Mouse (Mus musculus): ENCODE results near the gene Atrnl1. TPM values are rescaled to one million over a fixed set of nuclear protein-coding genes. Genes with fewer than 3 reads are reported as not detected.
A peak's percentile ranks its signal among the peaks of the same experiment; 100 is the strongest.

Atrnl1 gene
- polyA plus RNA-seq, 1 experiment from 2014 or later, result 11.0 TPM

GRCm38 (mm10) chr19:57737475-57737874, 126.6 kb downstream of the Atrnl1 start:
- 93% methylated on average over 3 of the region's 3 CpGs for WGBS
- peaks cover 17% of the 10 kb centered on the region for H3K36me3 ChIP-seq
- H3K4me3 ChIP-seq, result no peak overlapping the region
- no peak overlapping the region for H3K4me2 ChIP-seq (replicated peaks)
- no peak overlapping the region for H3K27ac ChIP-seq
- no peak for ATAC-seq (ENCODE audit: low FRiP score, low read depth)
- no peaks in the 10 kb centered on the region for H3K4me1 ChIP-seq
- no peak overlapping the region for H3K9ac ChIP-seq
- no peaks in the 10 kb centered on the region for H3K9me3 ChIP-seq
- H3K27me3 ChIP-seq (replicated peaks), result no peaks in the 10 kb centered on the region

- H3K4me3 ChIP-seq, result no peak overlapping the region
- H3K36me3 ChIP-seq, result no peaks in the 10 kb centered on the region
- H3K9me3 ChIP-seq, result no peaks in the 10 kb centered on the region
- WGBS, result 72% methylated on average over 9 of the region's 9 CpGs
- H3K4me1 ChIP-seq, result no peaks in the 10 kb centered on the region
- ATAC-seq (ENCODE audit: low FRiP score, low read depth), result no peak
- H3K4me2 ChIP-seq (replicated peaks), result no peak overlapping the region
- H3K9ac ChIP-seq, result no peak overlapping the region
- no peak overlapping the region for H3K27ac ChIP-seq
- no peaks in the 10 kb centered on the region for H3K27me3 ChIP-seq (replicated peaks)
These were observed 134.7 kb downstream of the Atrnl1 start for GRCm38 (mm10) chr19:57745579-57745978.

GRCm38 (mm10) chr19:57746553-57746952, 135.7 kb downstream of the Atrnl1 start:
- Histone ChIP-seq H3K4me1 (no peaks in the 10 kb centered on the region), H3K27ac (no peak overlapping the region), H3K4me2 (replicated peaks) (no peak overlapping the region), H3K9me3 (no peaks in the 10 kb centered on the region), H3K9ac (no peak overlapping the region), H3K27me3 (replicated peaks) (no peaks in the 10 kb centered on the region), H3K36me3 (no peaks in the 10 kb centered on the region), H3K4me3 (no peak overlapping the region)
- WGBS, result 87% methylated on average over 11 of the region's 11 CpGs
- ATAC-seq (ENCODE audit: low FRiP score, low read depth), result no peak

- 94% methylated on average over 14 of the region's 14 CpGs for WGBS
- Histone ChIP-seq H3K9ac (no peak overlapping the region), H3K27me3 (replicated peaks) (no peaks in the 10 kb centered on the region), H3K4me2 (replicated peaks) (no peak overlapping the region), H3K4me3 (no peak overlapping the region), H3K4me1 (no peaks in the 10 kb centered on the region), H3K27ac (no peak overlapping the region), H3K9me3 (no peaks in the 10 kb centered on the region), H3K36me3 (no peaks in the 10 kb centered on the region)
- ATAC-seq (ENCODE audit: low FRiP score, low read depth), result no peak
These were observed 141.4 kb downstream of the Atrnl1 start for GRCm38 (mm10) chr19:57752189-57752588.

GRCm38 (mm10) chr19:57762526-57762925, 151.7 kb downstream of the Atrnl1 start:
- Histone ChIP-seq H3K4me3 (no peak overlapping the region), H3K4me1 (no peaks in the 10 kb centered on the region), H3K36me3 (peaks cover 3% of the 10 kb centered on the region; the same call in 1 of the 2 replicates), H3K27ac (no peak overlapping the region), H3K9ac (no peak overlapping the region), H3K27me3 (replicated peaks) (no peaks in the 10 kb centered on the region), H3K9me3 (no peaks in the 10 kb centered on the region), H3K4me2 (replicated peaks) (no peak overlapping the region)
- WGBS, result 96% methylated on average over 2 of the region's 2 CpGs
- no peak for ATAC-seq (ENCODE audit: low FRiP score, low read depth)

GRCm38 (mm10) chr19:57764576-57765371, 153.9 kb downstream of the Atrnl1 start:
- 84% methylated on average over 16 of the region's 16 CpGs for WGBS
- H3K36me3 ChIP-seq, result peaks cover 3% of the 10 kb centered on the region; the same call in 1 of the 2 replicates
- H3K4me3 ChIP-seq, result no peak overlapping the region
- no peaks in the 10 kb centered on the region for H3K27me3 ChIP-seq (replicated peaks)
- ATAC-seq (ENCODE audit: low FRiP score, low read depth), result no peak
- H3K9ac ChIP-seq, result no peak overlapping the region
- H3K4me1 ChIP-seq, result no peaks in the 10 kb centered on the region
- H3K9me3 ChIP-seq, result no peaks in the 10 kb centered on the region
- H3K4me2 ChIP-seq (replicated peaks), result no peak overlapping the region
- H3K27ac ChIP-seq, result no peak overlapping the region

- no peak overlapping the region for H3K4me3 ChIP-seq
- 92% methylated on average over 2 of the region's 2 CpGs for WGBS
These were observed 156.2 kb downstream of the Atrnl1 start for GRCm38 (mm10) chr19:57767051-57767450.

GRCm38 (mm10) chr19:57768661-57769060, 157.8 kb downstream of the Atrnl1 start:
- Histone ChIP-seq H3K4me2 (replicated peaks) (no peak overlapping the region), H3K36me3 (no peaks in the 10 kb centered on the region), H3K4me3 (no peak overlapping the region), H3K9ac (no peak overlapping the region), H3K27me3 (replicated peaks) (no peaks in the 10 kb centered on the region), H3K4me1 (no peaks in the 10 kb centered on the region), H3K27ac (no peak overlapping the region), H3K9me3 (no peaks in the 10 kb centered on the region)
- ATAC-seq (ENCODE audit: low FRiP score, low read depth), result no peak
- WGBS, result 87% methylated on average over 11 of the region's 11 CpGs

More at GRCm38 (mm10) chr19:57767051-57767450, 156.2 kb downstream of the Atrnl1 start:
- Histone ChIP-seq H3K4me1 (no peaks in the 10 kb centered on the region), H3K9me3 (no peaks in the 10 kb centered on the region), H3K36me3 (peaks cover 3% of the 10 kb centered on the region; the same call in 1 of the 2 replicates), H3K4me2 (replicated peaks) (no peak overlapping the region), H3K27ac (no peak overlapping the region), H3K9ac (no peak overlapping the region), H3K27me3 (replicated peaks) (no peaks in the 10 kb centered on the region)
- ATAC-seq (ENCODE audit: low FRiP score, low read depth), result no peak

GRCm38 (mm10) chr19:57782366-57783089, 171.7 kb downstream of the Atrnl1 start:
- Histone ChIP-seq H3K4me1 (no peaks in the 10 kb centered on the region), H3K9ac (no peak overlapping the region), H3K27ac (no peak overlapping the region), H3K4me3 (no peak overlapping the region), H3K27me3 (replicated peaks) (no peaks in the 10 kb centered on the region), H3K4me2 (replicated peaks) (no peak overlapping the region), H3K9me3 (no peaks in the 10 kb centered on the region), H3K36me3 (no peaks in the 10 kb centered on the region; the same call in 1 of the 2 replicates)
- WGBS, result 95% methylated on average over 3 of the region's 3 CpGs
- no peak for ATAC-seq (ENCODE audit: low FRiP score, low read depth)

GRCm38 (mm10) chr19:57786699-57787098, 175.9 kb downstream of the Atrnl1 start:
- H3K4me2 ChIP-seq (replicated peaks), result no peak overlapping the region
- H3K9ac ChIP-seq, result no peak overlapping the region
- no peaks in the 10 kb centered on the region for H3K27me3 ChIP-seq (replicated peaks)
- H3K27ac ChIP-seq, result no peak overlapping the region
- no peaks in the 10 kb centered on the region for H3K9me3 ChIP-seq
- no peak overlapping the region for H3K4me3 ChIP-seq
- H3K36me3 ChIP-seq, result no peaks in the 10 kb centered on the region; the same call in 1 of the 2 replicates
- no peaks in the 10 kb centered on the region for H3K4me1 ChIP-seq
- ATAC-seq (ENCODE audit: low FRiP score, low read depth), result 0 out of 2 replicates have a peak, but pooled peaks have one; percentile 29
- WGBS, result 70% methylated on average over 5 of the region's 5 CpGs

GRCm38 (mm10) chr19:57802207-57802606, 191.4 kb downstream of the Atrnl1 start:
- no peak for ATAC-seq (ENCODE audit: low FRiP score, low read depth)
- H3K4me2 ChIP-seq (replicated peaks), result no peak overlapping the region
- no peak overlapping the region for H3K9ac ChIP-seq
- H3K27ac ChIP-seq, result no peak overlapping the region
- no peaks in the 10 kb centered on the region for H3K36me3 ChIP-seq
- H3K27me3 ChIP-seq (replicated peaks), result no peaks in the 10 kb centered on the region
- no peaks in the 10 kb centered on the region for H3K9me3 ChIP-seq
- H3K4me1 ChIP-seq, result no peaks in the 10 kb centered on the region
- 81% methylated on average over 9 of the region's 9 CpGs for WGBS
- H3K4me3 ChIP-seq, result no peak overlapping the region

- Histone ChIP-seq H3K4me2 (replicated peaks) (no peak overlapping the region), H3K36me3 (no peaks in the 10 kb centered on the region), H3K9ac (no peak overlapping the region), H3K27ac (no peak overlapping the region), H3K4me1 (no peaks in the 10 kb centered on the region), H3K4me3 (no peak overlapping the region), H3K27me3 (replicated peaks) (no peaks in the 10 kb centered on the region), H3K9me3 (no peaks in the 10 kb centered on the region)
- no peak for ATAC-seq (ENCODE audit: low FRiP score, low read depth)
- WGBS, result 82% methylated on average over 14 of the region's 14 CpGs
These were observed 192.1 kb downstream of the Atrnl1 start for GRCm38 (mm10) chr19:57802771-57803482.
